Mouse (Mus musculus) spleen, adult 2 months (tissue): ENCODE data around the gene Slc1a5.

Experiments used
- CTCF ChIP-seq: fragments of 200-500 bp; IDR thresholded peaks from 2 replicates; pipeline ENCODE4 v1.5.1; 2011; ENCODE audit warnings: mild to moderate bottlenecking, inconsistent platforms; ENCODE audit not compliant: insufficient read depth, insufficient read length, insufficient replicate concordance; ENCODE audit errors: extremely low read depth
- POLR2A ChIP-seq: fragments of 200-500 bp; IDR thresholded peaks from 2 replicates; pipeline ENCODE4 v1.6.1; 2011; ENCODE audit warnings: low read depth, low read length, inconsistent platforms

- TF ChIP-seq CTCF (no peak), POLR2A (no peak)
Measured at GRCm38 (mm10) chr7:16781555-16781815, 345 bp downstream of the Slc1a5 start.
